Mouse (Mus musculus) midbrain, embryonic 15.5 days (tissue): ENCODE measurements around the gene Ddx41. TPM values are rescaled to one million over a fixed set of nuclear protein-coding genes. Genes with fewer than 3 reads are reported as not detected.

Source experiments
- ATAC-seq: fragments of 200-750 bp; cut with Nextera tagmentation; replicated peaks from 2 replicates; pipeline ENCODE4 v1.8.0; 2017; ENCODE audit warnings: moderate TSS enrichment
- H3K27ac ChIP-seq: fragments of 300-500 bp; sonication (generic); 2 replicates; pipeline ENCODE4 v1.5.1; 2015; ENCODE audit warnings: mild to moderate bottlenecking, inconsistent platforms
- H3K27me3 ChIP-seq: fragments of 300-500 bp; sonication (generic); replicated peaks from 2 replicates; pipeline ENCODE4 v1.6.1; 2015; ENCODE audit warnings: inconsistent platforms
- H3K36me3 ChIP-seq: fragments of 300-500 bp; sonication (generic); replicated peaks from 2 replicates; pipeline ENCODE4 v1.6.1; 2015; ENCODE audit warnings: inconsistent platforms
- H3K4me1 ChIP-seq: fragments of 300-500 bp; sonication (generic); 2 replicates; pipeline ENCODE4 v1.6.1; 2015; ENCODE audit warnings: inconsistent platforms
- H3K4me2 ChIP-seq: fragments of 300-500 bp; sonication (generic); 2 replicates; pipeline ENCODE4 v1.6.1; 2015; ENCODE audit warnings: inconsistent platforms, mild to moderate bottlenecking, moderate library complexity
- H3K4me3 ChIP-seq: fragments of 300-500 bp; sonication (generic); 2 replicates; pipeline ENCODE4 v1.5.1; 2015; ENCODE audit warnings: mild to moderate bottlenecking, inconsistent platforms
- H3K9ac ChIP-seq: fragments of 300-500 bp; sonication (generic); 2 replicates; pipeline ENCODE4 v1.6.1; 2015; ENCODE audit warnings: mild to moderate bottlenecking, inconsistent platforms
- H3K9me3 ChIP-seq: fragments of 300-500 bp; sonication (generic); 2 replicates; pipeline ENCODE4 v1.6.1; 2016; ENCODE audit warnings: inconsistent platforms
- WGBS: fragments of 180-500 bp; shearing (Covaris S2); methylation state at CpG from one replicate; pipeline ENCODE4 v1.1.7; 2015; ENCODE audit warnings: mixed read lengths; 5-methylcytosine and 5-hydroxymethylcytosine counted together
- polyA plus RNA-seq: library from polyadenylated mRNA; unstranded; fragments of >200 nt; fragmentation: Nextera tagmentation; extraction: Ambion mirVana; gene quantifications from 2 replicates; pipeline ENCODE4 v1.2.1, GENCODE M21; 2015

The Ddx41 gene
- polyA plus RNA-seq, 1 experiment from 2014 or later = 63.6 TPM

- H3K4me2 ChIP-seq = no peak overlapping the region
- ATAC-seq = no peak
- WGBS = 91% methylated on average over 2 of the region's 2 CpGs
Measured at GRCm38 (mm10) chr13:55567949-55568348, 31.5 kb upstream of the Ddx41 start.

GRCm38 (mm10) chr13:55567001-55567400 is 30.5 kb upstream of the Ddx41 start:
- no peaks in the 10 kb centered on the region for H3K36me3 ChIP-seq
- 76% methylated on average over 6 of the region's 6 CpGs for WGBS
- no peak for ATAC-seq

More at GRCm38 (mm10) chr13:55567949-55568348, 31.5 kb upstream of the Ddx41 start:
- no peaks in the 10 kb centered on the region for H3K9me3 ChIP-seq
- H3K36me3 ChIP-seq = no peaks in the 10 kb centered on the region
- H3K27me3 ChIP-seq = no peaks in the 10 kb centered on the region
- no peak overlapping the region for H3K9ac ChIP-seq
- no peak overlapping the region for H3K27ac ChIP-seq
- H3K4me1 ChIP-seq = peaks cover 36% of the 10 kb centered on the region
- H3K4me3 ChIP-seq = no peak overlapping the region

GRCm38 (mm10) chr13:55563266-55563879 is 26.9 kb upstream of the Ddx41 start:
- peaks cover 16% of the 10 kb centered on the region for H3K4me1 ChIP-seq
- no peak overlapping the region for H3K4me3 ChIP-seq
- no peaks in the 10 kb centered on the region for H3K27me3 ChIP-seq
- 85% methylated on average over 7 of the region's 7 CpGs for WGBS
- H3K9me3 ChIP-seq = no peaks in the 10 kb centered on the region
- H3K9ac ChIP-seq = no peak overlapping the region
- no peaks in the 10 kb centered on the region for H3K36me3 ChIP-seq
- H3K4me2 ChIP-seq = no peak overlapping the region
- no peak overlapping the region for H3K27ac ChIP-seq
- no peak for ATAC-seq

More at GRCm38 (mm10) chr13:55567001-55567400, 30.5 kb upstream of the Ddx41 start:
- Histone ChIP-seq H3K4me3 (no peak overlapping the region), H3K9ac (no peak overlapping the region), H3K27me3 (no peaks in the 10 kb centered on the region), H3K27ac (no peak overlapping the region), H3K9me3 (no peaks in the 10 kb centered on the region), H3K4me1 (peaks cover 32% of the 10 kb centered on the region), H3K4me2 (no peak overlapping the region)

- Histone ChIP-seq H3K4me3 (no peak overlapping the region), H3K27ac (no peak overlapping the region), H3K4me2 (no peak overlapping the region), H3K9ac (no peak overlapping the region), H3K27me3 (no peaks in the 10 kb centered on the region), H3K4me1 (no peaks in the 10 kb centered on the region), H3K36me3 (peaks cover 5% of the 10 kb centered on the region; the same call in 1 of the 2 replicates), H3K9me3 (no peaks in the 10 kb centered on the region)
- WGBS = 90% methylated on average over 6 of the region's 6 CpGs
- no peak for ATAC-seq
Measured at GRCm38 (mm10) chr13:55557499-55557898, 21.0 kb upstream of the Ddx41 start.

GRCm38 (mm10) chr13:55555921-55556320 is 19.5 kb upstream of the Ddx41 start:
- Histone ChIP-seq H3K9me3 (no peaks in the 10 kb centered on the region), H3K4me2 (no peak overlapping the region), H3K9ac (no peak overlapping the region), H3K4me1 (no peaks in the 10 kb centered on the region), H3K4me3 (no peak overlapping the region), H3K36me3 (peaks cover 17% of the 10 kb centered on the region), H3K27me3 (no peaks in the 10 kb centered on the region), H3K27ac (no peak overlapping the region)
- 92% methylated on average over 9 of the region's 9 CpGs for WGBS
- no peak for ATAC-seq

GRCm38 (mm10) chr13:55549061-55549460 is 12.6 kb upstream of the Ddx41 start:
- no peaks in the 10 kb centered on the region for H3K27me3 ChIP-seq
- 87% methylated on average over 15 of the region's 15 CpGs for WGBS
- H3K4me3 ChIP-seq = no peak overlapping the region
- H3K36me3 ChIP-seq = peaks cover 47% of the 10 kb centered on the region
- H3K9me3 ChIP-seq = no peaks in the 10 kb centered on the region
- no peak overlapping the region for H3K4me2 ChIP-seq
- no peak overlapping the region for H3K27ac ChIP-seq
- no peak for ATAC-seq
- H3K4me1 ChIP-seq = no peaks in the 10 kb centered on the region
- H3K9ac ChIP-seq = no peak overlapping the region

GRCm38 (mm10) chr13:55548426-55548825 is 12.0 kb upstream of the Ddx41 start:
- WGBS = 93% methylated on average over 5 of the region's 5 CpGs

GRCm38 (mm10) chr13:55547916-55548315 is 11.5 kb upstream of the Ddx41 start:
- Histone ChIP-seq H3K36me3 (peaks cover 51% of the 10 kb centered on the region), H3K27ac (no peak overlapping the region), H3K4me2 (no peak overlapping the region), H3K9ac (no peak overlapping the region), H3K4me3 (no peak overlapping the region), H3K27me3 (no peaks in the 10 kb centered on the region), H3K9me3 (no peaks in the 10 kb centered on the region), H3K4me1 (no peaks in the 10 kb centered on the region)
- WGBS = 97% methylated on average over 2 of the region's 2 CpGs
- ATAC-seq = no peak

More at GRCm38 (mm10) chr13:55548426-55548825, 12.0 kb upstream of the Ddx41 start:
- Histone ChIP-seq H3K4me3 (no peak overlapping the region), H3K9ac (no peak overlapping the region), H3K27ac (no peak overlapping the region), H3K4me1 (no peaks in the 10 kb centered on the region), H3K4me2 (no peak overlapping the region), H3K27me3 (no peaks in the 10 kb centered on the region), H3K9me3 (no peaks in the 10 kb centered on the region), H3K36me3 (peaks cover 47% of the 10 kb centered on the region)
- ATAC-seq = no peak

GRCm38 (mm10) chr13:55544792-55545191 is 8.3 kb upstream of the Ddx41 start:
- Histone ChIP-seq H3K4me1 (no peaks in the 10 kb centered on the region), H3K4me2 (no peak overlapping the region), H3K27me3 (no peaks in the 10 kb centered on the region), H3K27ac (no peak overlapping the region), H3K9ac (no peak overlapping the region), H3K36me3 (peaks cover 66% of the 10 kb centered on the region), H3K9me3 (no peaks in the 10 kb centered on the region), H3K4me3 (no peak overlapping the region)
- ATAC-seq = no peak
- 93% methylated on average over 6 of the region's 6 CpGs for WGBS

GRCm38 (mm10) chr13:55543447-55543846 is 7.0 kb upstream of the Ddx41 start:
- 93% methylated on average over 8 of the region's 8 CpGs for WGBS
- no peaks in the 10 kb centered on the region for H3K9me3 ChIP-seq
- no peak overlapping the region for H3K4me3 ChIP-seq
- H3K9ac ChIP-seq = no peak overlapping the region
- H3K27ac ChIP-seq = no peak overlapping the region
- H3K27me3 ChIP-seq = no peaks in the 10 kb centered on the region
- H3K36me3 ChIP-seq = peaks cover 72% of the 10 kb centered on the region
- H3K4me2 ChIP-seq = no peak overlapping the region
- no peaks in the 10 kb centered on the region for H3K4me1 ChIP-seq
- no peak for ATAC-seq

GRCm38 (mm10) chr13:55542891-55543290 is 6.4 kb upstream of the Ddx41 start:
- Histone ChIP-seq H3K27me3 (no peaks in the 10 kb centered on the region), H3K36me3 (peaks cover 70% of the 10 kb centered on the region)
- 97% methylated on average over 4 of the region's 4 CpGs for WGBS

GRCm38 (mm10) chr13:55540933-55541332 is 4.5 kb upstream of the Ddx41 start:
- Histone ChIP-seq H3K4me2 (no peak overlapping the region), H3K27ac (no peak overlapping the region), H3K27me3 (no peaks in the 10 kb centered on the region), H3K4me3 (no peak overlapping the region), H3K4me1 (peaks cover 6% of the 10 kb centered on the region), H3K9ac (no peak overlapping the region), H3K9me3 (no peaks in the 10 kb centered on the region), H3K36me3 (peaks cover 63% of the 10 kb centered on the region)
- ATAC-seq = no peak
- WGBS = 91% methylated on average over 2 of the region's 2 CpGs

More at GRCm38 (mm10) chr13:55542891-55543290, 6.4 kb upstream of the Ddx41 start:
- no peaks in the 10 kb centered on the region for H3K4me1 ChIP-seq
- no peak overlapping the region for H3K4me3 ChIP-seq
- no peak overlapping the region for H3K27ac ChIP-seq
- no peaks in the 10 kb centered on the region for H3K9me3 ChIP-seq
- no peak for ATAC-seq
- H3K9ac ChIP-seq = no peak overlapping the region
- H3K4me2 ChIP-seq = no peak overlapping the region

- H3K4me3 ChIP-seq = peak overlapping the region; percentile 96
- peaks cover 18% of the 10 kb centered on the region for H3K4me1 ChIP-seq
- peak overlapping the region; percentile 95 for H3K4me2 ChIP-seq
- no peak; the same call in 1 of the 2 replicates for ATAC-seq
- H3K9ac ChIP-seq = peak overlapping the region; percentile 89
- no peaks in the 10 kb centered on the region for H3K27me3 ChIP-seq
- H3K9me3 ChIP-seq = no peaks in the 10 kb centered on the region
- 18% methylated on average over 17 of the region's 17 CpGs for WGBS
- H3K27ac ChIP-seq = peak overlapping the region; percentile 84
- peaks cover 51% of the 10 kb centered on the region for H3K36me3 ChIP-seq
Measured at GRCm38 (mm10) chr13:55535796-55536193, 663 bp downstream of the Ddx41 start.
